Mouse (Mus musculus) ES-E14 (cell line): ENCODE results near the gene Smo. TPM values are rescaled to one million over a fixed set of nuclear protein-coding genes. Genes with fewer than 3 reads are reported as not detected.
"Not testable (repeated sequence)": the region's sequence is repeated elsewhere in the genome, so short reads cannot be mapped to it uniquely, and the experiment has no call there.

Experiments
- DNase-seq: peaks from one replicate; pipeline ENCODE4 v3.0.0-alpha.2; 2013; ENCODE audit warnings: low read depth, low spot score
- H3K27ac ChIP-seq: 2 replicates; pipeline ENCODE4 v1.5.1; 2012; ENCODE audit warnings: low read depth, mild to moderate bottlenecking, low read length, moderate library complexity, mixed read lengths; ENCODE audit not compliant: poor library complexity, insufficient read depth, severe bottlenecking
- H3K36me3 ChIP-seq: 2 replicates; pipeline ENCODE4 v1.6.1; 2012; ENCODE audit warnings: mild to moderate bottlenecking, low read length, moderate library complexity, mixed read lengths; ENCODE audit not compliant: control insufficient read depth, poor library complexity, insufficient read depth, severe bottlenecking
- H3K4me1 ChIP-seq, 2 experiments: fragments of 150-350 bp in 1 of 2; sonication (generic) in 1 of 2; 2 replicates each; pipeline ENCODE4 v1.6.1; 2012; ENCODE audit warnings: low read length in 2 of 2, mild to moderate bottlenecking in 1 of 2, mixed read lengths in 1 of 2; ENCODE audit not compliant: control insufficient read depth in 2 of 2, insufficient read depth in 2 of 2, poor library complexity in 1 of 2
- H3K4me3 ChIP-seq, 2 experiments: fragments of 150-350 bp in 1 of 2; sonication (generic) in 1 of 2; 2 replicates each; pipeline ENCODE4 v1.5.1; 2012; ENCODE audit warnings: low read length in 2 of 2, low read depth in 1 of 2, mild to moderate bottlenecking in 1 of 2, mixed read lengths in 1 of 2; ENCODE audit not compliant: insufficient read depth in 1 of 2, poor library complexity in 1 of 2, severe bottlenecking in 1 of 2
- H3K9ac ChIP-seq: 2 replicates; pipeline ENCODE4 v1.6.1; 2012; ENCODE audit warnings: low read depth, mild to moderate bottlenecking, low read length, mixed read lengths; ENCODE audit not compliant: poor library complexity, insufficient read depth, severe bottlenecking
- H3K9me3 ChIP-seq: fragments of 150-350 bp; sonication (generic); 2 replicates; pipeline ENCODE4 v1.6.1; 2012; ENCODE audit warnings: low read depth, mild to moderate bottlenecking, low read length; ENCODE audit not compliant: control insufficient read depth, insufficient read depth
- CHD2 ChIP-seq: IDR thresholded peaks from 2 replicates; pipeline ENCODE4 v1.6.1; 2014; ENCODE audit warnings: mild to moderate bottlenecking, low read depth, low read length, inconsistent platforms
- HCFC1 ChIP-seq: IDR thresholded peaks from 2 replicates; pipeline ENCODE4 v1.6.1; 2012; ENCODE audit warnings: low read length, inconsistent platforms, borderline replicate concordance; ENCODE audit not compliant: insufficient read depth
- MAFK ChIP-seq: IDR thresholded peaks from 2 replicates; pipeline ENCODE4 v1.6.1; 2014; ENCODE audit warnings: mild to moderate bottlenecking, low read depth, low read length, inconsistent platforms; ENCODE audit not compliant: insufficient read depth
- ZC3H11A ChIP-seq: IDR thresholded peaks from 2 replicates; pipeline ENCODE4 v1.6.1; 2012; ENCODE audit warnings: low read depth, mild to moderate bottlenecking, inconsistent platforms, low read length, borderline replicate concordance
- ZNF384 ChIP-seq: IDR thresholded peaks from 2 replicates; pipeline ENCODE4 v1.6.1; 2012; ENCODE audit warnings: low read depth, low read length, inconsistent platforms
- in situ Hi-C, 2 experiments: fragments of 600-800 bp; cut with MboI; formaldehyde crosslinking; loops; one replicate each; pipeline ENCODE4 v1.15.1; 2025; ENCODE audit warnings: low sequenced_read_pairs in 2 of 2, inconsistent platforms in 1 of 2; ENCODE audit not compliant: unreplicated experiment in 2 of 2
- total RNA-seq: library from RNA; depleted of rRNA; stranded (reverse); fragments of 300-350 nt; gene quantifications from 2 replicates; pipeline ENCODE4 v1.2.3, GENCODE M21; 2012

Gene Smo
- total RNA-seq, 1 experiment = 25.7 TPM

GRCm38 (mm10) chr6:29758417-29758816 is 23.1 kb downstream of the Smo start:
- H3K36me3 ChIP-seq = peaks cover 5% of the 10 kb centered on the region; the same call in 1 of the 2 replicates
- H3K9ac ChIP-seq = peak overlapping the region; percentile 17; the same call in 1 of the 2 replicates
- in situ Hi-C loops = no loop called here
- H3K4me3 ChIP-seq = no peak overlapping the region
- H3K27ac ChIP-seq = no peak overlapping the region
- no peaks in the 10 kb centered on the region for H3K9me3 ChIP-seq
- H3K4me1 ChIP-seq = no peaks in the 10 kb centered on the region
- TF ChIP-seq ZC3H11A (0 out of 2 replicates have a peak, but pooled peaks have one; percentile 31), HCFC1 (no peak), ZNF384 (no peak), CHD2 (no peak), MAFK (no peak)
- peak; percentile 88 for DNase-seq

- no peak for DNase-seq
- H3K36me3 ChIP-seq = peaks cover 5% of the 10 kb centered on the region; the same call in 1 of the 2 replicates
- H3K4me1 ChIP-seq = no peaks in the 10 kb centered on the region
- H3K4me3 ChIP-seq = no peak overlapping the region
- peak overlapping the region; percentile 17; the same call in 1 of the 2 replicates for H3K9ac ChIP-seq
- H3K27ac ChIP-seq = no peak overlapping the region
- TF ChIP-seq CHD2 (no peak), MAFK (no peak), HCFC1 (no peak), ZNF384 (no peak), ZC3H11A (no peak)
- in situ Hi-C loops = no loop called here
- H3K9me3 ChIP-seq = no peaks in the 10 kb centered on the region
Observed at GRCm38 (mm10) chr6:29759012-29759679, 23.8 kb downstream of the Smo start.

GRCm38 (mm10) chr6:29760397-29760796 is 25.1 kb downstream of the Smo start:
- not testable (repeated sequence) for H3K36me3 ChIP-seq, H3K4me3 ChIP-seq, H3K4me1 ChIP-seq, H3K9ac ChIP-seq, H3K27ac ChIP-seq, H3K9me3 ChIP-seq, DNase-seq
- in situ Hi-C loops = loop anchor here in 1 of 2 experiments (10.0 kb wide), 1 partner anchor 444 kb away; no protein-coding TSS in a partner anchor

- no peaks in the 10 kb centered on the region for H3K9me3 ChIP-seq
- no peak overlapping the region for H3K9ac ChIP-seq
- no peak overlapping the region for H3K4me3 ChIP-seq
- H3K4me1 ChIP-seq = no peaks in the 10 kb centered on the region
- in situ Hi-C loops = loop anchor here in 1 of 2 experiments (10.0 kb wide), 1 partner anchor 444 kb away; no protein-coding TSS in a partner anchor
- TF ChIP-seq HCFC1 (no peak), CHD2 (no peak), ZNF384 (no peak), ZC3H11A (no peak), MAFK (no peak)
- peaks cover 5% of the 10 kb centered on the region; the same call in 1 of the 2 replicates for H3K36me3 ChIP-seq
- no peak for DNase-seq
- H3K27ac ChIP-seq = no peak overlapping the region
Observed at GRCm38 (mm10) chr6:29761282-29761681, 26.0 kb downstream of the Smo start.

GRCm38 (mm10) chr6:29762524-29762923 is 27.2 kb downstream of the Smo start:
- no peaks in the 10 kb centered on the region; the same call in 1 of the 2 replicates for H3K36me3 ChIP-seq
- DNase-seq = no peak
- in situ Hi-C loops = loop anchor here in 1 of 2 experiments (10.0 kb wide), 1 partner anchor 442 kb away; no protein-coding TSS in a partner anchor
- H3K9me3 ChIP-seq = no peaks in the 10 kb centered on the region
- no peaks in the 10 kb centered on the region for H3K4me1 ChIP-seq
- no peak for TF ChIP-seq CHD2
- TF ChIP-seq ZC3H11A = peak; percentile 54; the same call in 1 of the 2 replicates
- TF ChIP-seq HCFC1 = no peak
- no peak for TF ChIP-seq MAFK
- no peak for TF ChIP-seq ZNF384
- H3K4me3 ChIP-seq = no peak overlapping the region
- no peak overlapping the region for H3K9ac ChIP-seq
- H3K27ac ChIP-seq = no peak overlapping the region
